Mouse (Mus musculus) heart, embryonic 15.5 days (tissue): ENCODE results near the gene Mmp2. TPM values are rescaled to one million over a fixed set of nuclear protein-coding genes. Genes with fewer than 3 reads are reported as not detected.

Experiments
- ATAC-seq: fragments of 200-750 bp; cut with Nextera tagmentation; replicated peaks from 2 replicates; pipeline ENCODE4 v1.8.0; 2017; ENCODE audit warnings: low read depth, moderate TSS enrichment; ENCODE audit not compliant: insufficient number of reproducible peaks, insufficient read depth, low FRiP score
- H3K27ac ChIP-seq: fragments of 300-500 bp; sonication (generic); 2 replicates; pipeline ENCODE4 v1.5.1; 2015; ENCODE audit warnings: mild to moderate bottlenecking, inconsistent platforms
- H3K27me3 ChIP-seq: fragments of 300-500 bp; sonication (generic); 2 replicates; pipeline ENCODE4 v1.6.1; 2015; ENCODE audit warnings: inconsistent platforms
- H3K36me3 ChIP-seq: fragments of 300-500 bp; sonication (generic); 2 replicates; pipeline ENCODE4 v1.6.1; 2015; ENCODE audit warnings: mild to moderate bottlenecking, inconsistent platforms
- H3K4me1 ChIP-seq: fragments of 300-500 bp; sonication (generic); replicated peaks from 2 replicates; pipeline ENCODE4 v1.6.1; 2015; ENCODE audit warnings: inconsistent platforms
- H3K4me2 ChIP-seq: fragments of 300-500 bp; sonication (generic); 2 replicates; pipeline ENCODE4 v1.6.1; 2015; ENCODE audit warnings: inconsistent platforms, mild to moderate bottlenecking, moderate library complexity
- H3K4me3 ChIP-seq: fragments of 300-500 bp; sonication (generic); 2 replicates; pipeline ENCODE4 v1.5.1; 2015; ENCODE audit warnings: mild to moderate bottlenecking, inconsistent platforms
- H3K9ac ChIP-seq: fragments of 300-500 bp; sonication (generic); 2 replicates; pipeline ENCODE4 v1.6.1; 2015; ENCODE audit warnings: mild to moderate bottlenecking, inconsistent platforms
- H3K9me3 ChIP-seq: fragments of 300-500 bp; sonication (generic); replicated peaks from 2 replicates; pipeline ENCODE4 v1.6.1; 2016; ENCODE audit warnings: inconsistent platforms
- WGBS: fragments of 180-500 bp; shearing (Covaris S2); methylation state at CpG from one replicate; pipeline ENCODE4 v1.1.7; 2015; ENCODE audit warnings: mixed read lengths; 5-methylcytosine and 5-hydroxymethylcytosine counted together
- polyA plus RNA-seq: library from polyadenylated mRNA; unstranded; fragments of >200 nt; fragmentation: Nextera tagmentation; extraction: Ambion mirVana; gene quantifications from 2 replicates; pipeline ENCODE4 v1.2.1, GENCODE M21; 2015

The Mmp2 gene
- polyA plus RNA-seq, 1 experiment from 2014 or later: 112 TPM

- H3K27ac ChIP-seq: no peak overlapping the region
- H3K4me1 ChIP-seq: no peaks in the 10 kb centered on the region
- no peaks in the 10 kb centered on the region for H3K9me3 ChIP-seq
- H3K9ac ChIP-seq: no peak overlapping the region
- 73% methylated on average over 5 of the region's 5 CpGs for whole genome bisulfite sequencing
- no peak for ATAC-seq
- peaks cover 5% of the 10 kb centered on the region; the same call in 1 of the 2 replicates for H3K27me3 ChIP-seq
- H3K4me2 ChIP-seq: no peak overlapping the region
- no peak overlapping the region for H3K4me3 ChIP-seq
- no peaks in the 10 kb centered on the region for H3K36me3 ChIP-seq
These were observed 11.4 kb upstream of the Mmp2 start for GRCm38 (mm10) chr8:92815661-92816060.

GRCm38 (mm10) chr8:92817928-92818818 is 8.9 kb upstream of the Mmp2 start:
- no peak overlapping the region for H3K9ac ChIP-seq
- no peaks in the 10 kb centered on the region for H3K36me3 ChIP-seq
- no peaks in the 10 kb centered on the region for H3K9me3 ChIP-seq
- ATAC-seq: peak; percentile 62; the same call in 1 of the 2 replicates
- WGBS: 18% methylated on average over 6 of the region's 6 CpGs
- H3K4me3 ChIP-seq: no peak overlapping the region
- no peak overlapping the region for H3K4me2 ChIP-seq
- H3K4me1 ChIP-seq: no peaks in the 10 kb centered on the region
- no peak overlapping the region for H3K27ac ChIP-seq
- H3K27me3 ChIP-seq: peaks cover 5% of the 10 kb centered on the region; the same call in 1 of the 2 replicates

GRCm38 (mm10) chr8:92821151-92821550 is 5.9 kb upstream of the Mmp2 start:
- ATAC-seq: no peak
- Histone ChIP-seq H3K36me3 (no peaks in the 10 kb centered on the region), H3K4me2 (no peak overlapping the region), H3K9me3 (no peaks in the 10 kb centered on the region), H3K27me3 (peaks cover 3% of the 10 kb centered on the region; the same call in 1 of the 2 replicates), H3K9ac (no peak overlapping the region), H3K4me1 (peaks cover 4% of the 10 kb centered on the region; the same call in 1 of the 2 replicates), H3K4me3 (no peak overlapping the region), H3K27ac (no peak overlapping the region)

- no peaks in the 10 kb centered on the region for H3K9me3 ChIP-seq
- no peak overlapping the region for H3K4me2 ChIP-seq
- H3K27ac ChIP-seq: no peak overlapping the region
- peaks cover 7% of the 10 kb centered on the region for H3K27me3 ChIP-seq
- no peak overlapping the region for H3K4me3 ChIP-seq
- H3K4me1 ChIP-seq: peaks cover 11% of the 10 kb centered on the region
- 65% methylated on average over 5 of the region's 5 CpGs for WGBS
- no peak overlapping the region for H3K9ac ChIP-seq
- ATAC-seq: no peak
- no peaks in the 10 kb centered on the region for H3K36me3 ChIP-seq
These were observed 4.7 kb upstream of the Mmp2 start for GRCm38 (mm10) chr8:92822386-92822785.

GRCm38 (mm10) chr8:92825991-92826390 is 1.1 kb upstream of the Mmp2 start:
- peaks cover 25% of the 10 kb centered on the region for H3K27me3 ChIP-seq
- 52% methylated on average over 4 of the region's 4 CpGs for WGBS
- H3K9me3 ChIP-seq: no peaks in the 10 kb centered on the region
- no peak overlapping the region for H3K4me3 ChIP-seq
- no peaks in the 10 kb centered on the region; the same call in 1 of the 2 replicates for H3K36me3 ChIP-seq
- H3K27ac ChIP-seq: no peak overlapping the region
- ATAC-seq: no peak
- no peak overlapping the region for H3K9ac ChIP-seq
- no peak overlapping the region for H3K4me2 ChIP-seq
- peaks cover 14% of the 10 kb centered on the region for H3K4me1 ChIP-seq

- no peak for ATAC-seq
- H3K36me3 ChIP-seq: no peaks in the 10 kb centered on the region; the same call in 1 of the 2 replicates
- H3K4me2 ChIP-seq: peak overlapping the region; percentile 66
- H3K9me3 ChIP-seq: no peaks in the 10 kb centered on the region
- WGBS: 24% methylated on average over 15 of the region's 15 CpGs
- H3K4me1 ChIP-seq: peaks cover 14% of the 10 kb centered on the region
- H3K4me3 ChIP-seq: peak overlapping the region; percentile 49
- H3K9ac ChIP-seq: no peak overlapping the region
- H3K27me3 ChIP-seq: peaks cover 25% of the 10 kb centered on the region
- H3K27ac ChIP-seq: peak overlapping the region; percentile 77; the same call in 1 of the 2 replicates
These were observed 1.2 kb downstream of the Mmp2 start for GRCm38 (mm10) chr8:92828251-92828743.

GRCm38 (mm10) chr8:92834065-92834731 is 7.1 kb downstream of the Mmp2 start:
- Histone ChIP-seq H3K27me3 (peaks cover 5% of the 10 kb centered on the region), H3K9me3 (no peaks in the 10 kb centered on the region), H3K9ac (no peak overlapping the region), H3K4me2 (no peak overlapping the region), H3K4me1 (no peaks in the 10 kb centered on the region), H3K36me3 (peaks cover 10% of the 10 kb centered on the region; the same call in 1 of the 2 replicates), H3K27ac (no peak overlapping the region), H3K4me3 (no peak overlapping the region)
- no peak for ATAC-seq
- WGBS: 55% methylated on average over 5 of the region's 5 CpGs

- no peaks in the 10 kb centered on the region for H3K27me3 ChIP-seq
- peaks cover 10% of the 10 kb centered on the region; the same call in 1 of the 2 replicates for H3K36me3 ChIP-seq
- H3K4me1 ChIP-seq: no peaks in the 10 kb centered on the region
- WGBS: 77% methylated on average over 11 of the region's 11 CpGs
- H3K4me3 ChIP-seq: no peak overlapping the region
- H3K4me2 ChIP-seq: no peak overlapping the region
- no peak overlapping the region for H3K9ac ChIP-seq
- H3K27ac ChIP-seq: no peak overlapping the region
- H3K9me3 ChIP-seq: no peaks in the 10 kb centered on the region
- no peak for ATAC-seq
These were observed 7.9 kb downstream of the Mmp2 start for GRCm38 (mm10) chr8:92834786-92835500.

- no peak for ATAC-seq
- H3K27ac ChIP-seq: no peak overlapping the region
- H3K9ac ChIP-seq: no peak overlapping the region
- no peak overlapping the region for H3K4me2 ChIP-seq
- H3K4me3 ChIP-seq: no peak overlapping the region
- H3K27me3 ChIP-seq: no peaks in the 10 kb centered on the region
- no peaks in the 10 kb centered on the region for H3K4me1 ChIP-seq
- WGBS: 93% methylated on average over 11 of the region's 11 CpGs
- no peaks in the 10 kb centered on the region for H3K9me3 ChIP-seq
- peaks cover 13% of the 10 kb centered on the region; the same call in 1 of the 2 replicates for H3K36me3 ChIP-seq
These were observed 8.8 kb downstream of the Mmp2 start for GRCm38 (mm10) chr8:92835901-92836300.

GRCm38 (mm10) chr8:92838616-92839015 is 11.5 kb downstream of the Mmp2 start:
- Histone ChIP-seq H3K4me1 (no peaks in the 10 kb centered on the region), H3K9me3 (no peaks in the 10 kb centered on the region), H3K36me3 (0 out of 2 replicates have a peak, but pooled peaks cover 13% of the 10 kb centered on the region), H3K9ac (no peak overlapping the region), H3K4me2 (no peak overlapping the region), H3K27ac (no peak overlapping the region), H3K4me3 (no peak overlapping the region), H3K27me3 (no peaks in the 10 kb centered on the region)
- WGBS: 77% methylated on average over 3 of the region's 3 CpGs
- ATAC-seq: no peak

GRCm38 (mm10) chr8:92839161-92839560 is 12.1 kb downstream of the Mmp2 start:
- Histone ChIP-seq H3K36me3 (0 out of 2 replicates have a peak, but pooled peaks cover 13% of the 10 kb centered on the region), H3K4me2 (no peak overlapping the region), H3K9ac (no peak overlapping the region), H3K4me3 (no peak overlapping the region), H3K9me3 (no peaks in the 10 kb centered on the region), H3K27ac (no peak overlapping the region), H3K4me1 (no peaks in the 10 kb centered on the region), H3K27me3 (no peaks in the 10 kb centered on the region)
- WGBS: 83% methylated on average over 8 of the region's 8 CpGs
- no peak for ATAC-seq
